Comparison of ENCODE assay signal across 12 mouse cellular contexts in genomic region chr11:52648176-52648839, GRCm38 (mm10).
DNase-seq lines count a peak whose midpoint lies in the region; ATAC-seq and TF ChIP-seq lines count a peak whose summit lies in the region.
"Had no signal": no experiment of that assay in that cellular context is flagged by ENCODE, and none has a peak within 500 bp of the region (broad histone marks: within the 10 kb centered on the region; RNA-seq: fewer than 3 reads in every experiment).

No protein-coding gene starts in this region.

- no peak overlapping the region for H3K27ac ChIP-seq in midbrain, embryonic 11.5 days (ENCODE audit: low read depth, low read length)
- no peak overlapping the region for H3K27ac ChIP-seq in midbrain, postnatal 0 days (ENCODE audit: low read depth, low read length)
- no peak overlapping the region for H3K27ac ChIP-seq in hindbrain, embryonic 12.5 days
- H3K27ac ChIP-seq in liver, postnatal 0 days (ENCODE audit: low read depth), result no peak overlapping the region
- H3K27ac ChIP-seq: liver, embryonic 12.5 days had no signal

- peaks cover 19% of the 10 kb centered on the region for H3K4me1 ChIP-seq in midbrain, embryonic 11.5 days (ENCODE audit: control insufficient read depth, insufficient read depth, low read length)
- H3K4me1 ChIP-seq in midbrain, postnatal 0 days (ENCODE audit: insufficient read depth, low read length), result peaks cover 4% of the 10 kb centered on the region; the same call in 1 of the 2 replicates
- peaks cover 31% of the 10 kb centered on the region for H3K4me1 ChIP-seq in hindbrain, embryonic 12.5 days
- H3K4me1 ChIP-seq in liver, postnatal 0 days (ENCODE audit: insufficient read depth), result peaks cover 5% of the 10 kb centered on the region; the same call in 1 of the 2 replicates
- H3K4me1 ChIP-seq: liver, embryonic 12.5 days had no signal

- no peak for DNase-seq in frontal cortex, postnatal 10 days (ENCODE audit: low spot score in 2 of 2)
- peak; percentile 89 for DNase-seq in midbrain, embryonic 11.5 days (ENCODE audit: low spot score, missing footprints)
- DNase-seq in midbrain, postnatal 0 days (ENCODE audit: low spot score), result no peak
- DNase-seq in right cerebral cortex, postnatal 36 days (ENCODE audit: low spot score in 2 of 2), result peak; percentile 48 to 73
- no peak for DNase-seq in lung, adult 18-20 months
- no peak for DNase-seq in liver, postnatal 0 days
- DNase-seq: cerebellum, postnatal 10 days had no signal

- no peak overlapping the region for H3K4me2 ChIP-seq in midbrain, embryonic 11.5 days
- H3K4me2 ChIP-seq in midbrain, postnatal 0 days (ENCODE audit: low read depth, low read length, poor library complexity, severe bottlenecking), result no peak overlapping the region
- 0 out of 2 replicates have a peak overlapping the region, but pooled peaks have one; percentile 9 for H3K4me2 ChIP-seq in hindbrain, embryonic 12.5 days (replicated peaks)
- no peak overlapping the region for H3K4me2 ChIP-seq in liver, postnatal 0 days (ENCODE audit: low read depth, low read length)
- H3K4me2 ChIP-seq: liver, embryonic 12.5 days had no signal

- no peak for TF ChIP-seq EP300 in liver, postnatal 0 days (IDR thresholded peaks at IDR 0.05; ENCODE audit: low read depth)

- H3K9ac ChIP-seq in midbrain, embryonic 11.5 days (ENCODE audit: low read length), result no peak overlapping the region
- H3K9ac ChIP-seq in midbrain, postnatal 0 days (replicated peaks; ENCODE audit: low read length, poor library complexity, severe bottlenecking), result no peak overlapping the region
- no peak overlapping the region for H3K9ac ChIP-seq in hindbrain, embryonic 12.5 days
- no peak overlapping the region for H3K9ac ChIP-seq in liver, postnatal 0 days (replicated peaks)
- H3K9ac ChIP-seq: liver, embryonic 12.5 days had no signal

- no peaks in the 10 kb centered on the region for H3K36me3 ChIP-seq in midbrain, embryonic 11.5 days (ENCODE audit: control insufficient read depth, insufficient read depth, low read length)
- no peaks in the 10 kb centered on the region for H3K36me3 ChIP-seq in midbrain, postnatal 0 days (ENCODE audit: insufficient read depth, low read length)
- no peaks in the 10 kb centered on the region for H3K36me3 ChIP-seq in hindbrain, embryonic 12.5 days
- H3K36me3 ChIP-seq in liver, postnatal 0 days (replicated peaks; ENCODE audit: insufficient read depth, low read length), result no peaks in the 10 kb centered on the region
- H3K36me3 ChIP-seq: liver, embryonic 12.5 days had no signal

- H3K27me3 ChIP-seq in midbrain, embryonic 11.5 days (ENCODE audit: control insufficient read depth, insufficient read depth, low read length), result no peaks in the 10 kb centered on the region
- H3K27me3 ChIP-seq in midbrain, postnatal 0 days (ENCODE audit: insufficient read depth, low read length), result no peaks in the 10 kb centered on the region
- H3K27me3 ChIP-seq in hindbrain, embryonic 12.5 days, result peaks cover 8% of the 10 kb centered on the region; the same call in 1 of the 2 replicates
- no peaks in the 10 kb centered on the region; the same call in 1 of the 2 replicates for H3K27me3 ChIP-seq in liver, postnatal 0 days (ENCODE audit: insufficient read depth, low read length)
- H3K27me3 ChIP-seq: liver, embryonic 12.5 days had no signal

- no peak overlapping the region for H3K4me3 ChIP-seq in midbrain, embryonic 11.5 days (ENCODE audit: low read depth, low read length)
- H3K4me3 ChIP-seq in midbrain, postnatal 0 days (ENCODE audit: low read depth, low read length), result no peak overlapping the region
- no peak overlapping the region for H3K4me3 ChIP-seq in hindbrain, embryonic 12.5 days
- H3K4me3 ChIP-seq in liver, postnatal 0 days (ENCODE audit: low read depth, low read length), result no peak overlapping the region
- H3K4me3 ChIP-seq: liver, embryonic 12.5 days had no signal

- no peaks in the 10 kb centered on the region for H3K9me3 ChIP-seq in midbrain, embryonic 11.5 days (ENCODE audit: control insufficient read depth, low read length)
- no peaks in the 10 kb centered on the region for H3K9me3 ChIP-seq in midbrain, postnatal 0 days (ENCODE audit: low read length)
- no peaks in the 10 kb centered on the region for H3K9me3 ChIP-seq in hindbrain, embryonic 12.5 days (replicated peaks)
- H3K9me3 ChIP-seq in liver, postnatal 0 days (ENCODE audit: low read length), result no peaks in the 10 kb centered on the region
- H3K9me3 ChIP-seq: liver, embryonic 12.5 days had no signal

- TF ChIP-seq CTCF in midbrain, postnatal 0 days (IDR thresholded peaks at IDR 0.05), result no peak
- no peak for TF ChIP-seq CTCF in liver, postnatal 0 days (IDR thresholded peaks at IDR 0.05; ENCODE audit: low read depth)

- peak; percentile 74 for ATAC-seq in frontal cortex, adult (ENCODE audit: low TSS enrichment)
- no peak for ATAC-seq in midbrain, embryonic 11.5 days (ENCODE audit: low FRiP score)
- no peak for ATAC-seq in midbrain, postnatal 0 days (ENCODE audit: low FRiP score)
- ATAC-seq in hindbrain, embryonic 12.5 days (ENCODE audit: low FRiP score), result peak; percentile 46
- no peak for ATAC-seq in liver, postnatal 0 days
- ATAC-seq: CD4-positive, CD25-positive, alpha-beta regulatory T cell, adult 4 months; forebrain, embryonic 16.5 days; liver, embryonic 12.5 days had no signal

- 45% methylated on average over 15 of the region's 15 CpGs for WGBS in midbrain, embryonic 11.5 days
- WGBS in midbrain, postnatal 0 days, result 39% methylated on average over 15 of the region's 15 CpGs
- 35% methylated on average over 15 of the region's 15 CpGs for WGBS in hindbrain, embryonic 12.5 days
- 57% methylated on average over 15 of the region's 15 CpGs for WGBS in liver, postnatal 0 days (ENCODE audit: insufficient replicate concordance)

Comparison
In these comparisons a context has a peak if more than half of its experiments do, and no peak if none do; other contexts are left out.
1. DNase-seq: peak in midbrain, embryonic 11.5 days (single experiment) and right cerebral cortex, postnatal 36 days (2 of 2); none in frontal cortex, postnatal 10 days (0 of 2), midbrain, postnatal 0 days (single experiment), lung, adult 18-20 months (0 of 2) and liver, postnatal 0 days (single experiment).
2. ATAC-seq: peak in frontal cortex, adult (single experiment) and hindbrain, embryonic 12.5 days (single experiment); none in midbrain, embryonic 11.5 days (single experiment), midbrain, postnatal 0 days (single experiment) and liver, postnatal 0 days (single experiment).